Mouse (Mus musculus) myocyte (in vitro differentiated cells): ENCODE measurements at regions not wholly inside any gene's neighbourhood (a gene's known extent, or its start where the extent isn't known, plus 50 kb on each side); places are given as distances from the start of the nearest gene placed in this dataset.

Experiments
- CEBPB ChIP-seq: IDR thresholded peaks from 2 replicates; pipeline ENCODE4 v1.6.1; 2011; ENCODE audit warnings: mild to moderate bottlenecking, moderate library complexity; ENCODE audit not compliant: poor library complexity, insufficient read depth, severe bottlenecking
- MAX ChIP-seq: IDR thresholded peaks from one replicate; pipeline ENCODE4 v1.6.1; 2011; ENCODE audit warnings: low read depth, mild to moderate bottlenecking, control low read depth
- MYOG ChIP-seq, 3 experiments: IDR thresholded peaks; one replicate each; pipeline ENCODE4 v1.6.1; 2011; ENCODE audit warnings: control low read depth in 2 of 3, low read depth in 2 of 3, mild to moderate bottlenecking in 2 of 3; ENCODE audit not compliant: insufficient read length in 2 of 3, control insufficient read depth in 1 of 3, insufficient read depth in 1 of 3
- POLR2A ChIP-seq: IDR thresholded peaks from one replicate; pipeline ENCODE4 v1.6.1; 2011; ENCODE audit warnings: low read depth, mild to moderate bottlenecking, control low read depth, moderate library complexity; ENCODE audit not compliant: insufficient read length
- POLR2AphosphoS2 ChIP-seq: IDR thresholded peaks from one replicate; pipeline ENCODE4 v1.6.1; 2011; ENCODE audit warnings: low read depth, control low read depth; ENCODE audit not compliant: insufficient read length

DNA sequence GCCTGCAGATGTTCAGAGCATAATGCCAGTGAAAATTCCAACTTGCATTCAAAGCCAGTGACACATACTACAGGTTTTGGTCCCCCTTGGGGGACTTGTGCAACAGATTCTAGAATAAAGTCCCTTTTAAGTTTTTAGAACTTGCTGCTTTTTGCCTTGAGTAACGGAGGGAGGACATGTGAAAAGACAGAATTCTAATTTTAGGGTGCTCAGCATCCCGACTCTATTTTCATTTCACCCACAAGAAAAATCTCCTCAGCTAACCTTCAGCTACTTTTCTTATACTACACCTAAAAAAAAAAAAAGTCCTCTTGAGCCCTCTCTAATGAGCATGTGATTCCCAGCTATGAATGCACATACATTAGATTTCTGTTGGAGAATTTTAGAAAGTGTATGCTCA, 357.3 kb downstream of the Tmem132b start:
- no peak for TF ChIP-seq POLR2A
- TF ChIP-seq POLR2AphosphoS2 = no peak
- no peak for TF ChIP-seq MAX
- TF ChIP-seq MYOG (IDR thresholded peaks at IDR 0.05; ENCODE audit: control insufficient read depth in 1 of 3, insufficient read depth in 1 of 3, insufficient read length in 2 of 3, low read depth in 2 of 3) = no peak
- TF ChIP-seq CEBPB = no peak
